Mouse (Mus musculus) kidney, postnatal 4 days (tissue): ENCODE measurements around the gene Robo2.

Source experiments
- DNase-seq, 2 experiments: peaks; one replicate each; pipeline ENCODE4 v3.0.0; 2021; ENCODE audit warnings: mixed read lengths in 2 of 2

The Robo2 gene

DNA sequence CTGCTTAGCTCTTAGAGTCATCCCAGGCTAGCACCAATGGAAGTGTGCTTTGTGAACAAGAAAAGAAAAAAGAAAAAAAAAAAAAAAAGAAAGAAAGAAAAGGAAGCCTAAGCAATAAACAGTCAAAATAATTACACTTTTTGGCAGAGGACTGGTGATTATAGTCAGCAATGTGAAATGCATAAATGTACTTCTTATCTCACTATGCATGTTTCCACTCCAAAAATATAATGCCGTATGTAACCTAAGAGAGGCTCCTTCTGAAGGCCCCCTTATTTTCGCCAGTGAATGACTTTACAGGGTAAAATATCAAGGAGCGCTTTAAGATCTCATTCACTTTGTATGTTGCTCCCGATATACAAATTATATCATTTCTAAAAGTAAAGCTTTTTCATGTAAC is 496.2 kb downstream of the Robo2 start:
- no peak for DNase-seq

DNA sequence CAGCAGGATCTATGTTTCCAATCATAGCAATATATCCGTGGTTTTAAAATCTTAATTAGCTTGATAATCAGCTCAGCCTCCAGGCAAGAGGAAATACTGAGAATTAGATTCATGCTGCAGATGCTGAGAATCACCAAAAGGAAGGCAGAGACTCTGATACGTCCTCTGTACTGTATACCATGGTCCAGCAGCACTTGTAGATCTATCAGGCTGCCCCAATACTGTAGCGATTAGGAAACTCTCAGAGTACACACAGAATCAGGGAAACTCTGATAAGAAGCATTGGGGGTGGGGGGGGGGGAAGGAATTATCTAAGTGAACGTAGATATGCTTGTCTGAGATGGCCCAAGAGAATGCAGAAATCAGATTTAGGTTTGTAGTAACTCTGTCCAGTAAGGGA is 496.7 kb downstream of the Robo2 start:
- no peak for DNase-seq

GRCm38 (mm10) chr16:73908504-73908903 is 503.1 kb downstream of the Robo2 start:
- no peak for DNase-seq

- no peak for DNase-seq
These were observed 514.8 kb downstream of the Robo2 start for GRCm38 (mm10) chr16:73896856-73897255.

- no peak for DNase-seq
These were observed 529.7 kb downstream of the Robo2 start for GRCm38 (mm10) chr16:73881911-73882310.

DNA sequence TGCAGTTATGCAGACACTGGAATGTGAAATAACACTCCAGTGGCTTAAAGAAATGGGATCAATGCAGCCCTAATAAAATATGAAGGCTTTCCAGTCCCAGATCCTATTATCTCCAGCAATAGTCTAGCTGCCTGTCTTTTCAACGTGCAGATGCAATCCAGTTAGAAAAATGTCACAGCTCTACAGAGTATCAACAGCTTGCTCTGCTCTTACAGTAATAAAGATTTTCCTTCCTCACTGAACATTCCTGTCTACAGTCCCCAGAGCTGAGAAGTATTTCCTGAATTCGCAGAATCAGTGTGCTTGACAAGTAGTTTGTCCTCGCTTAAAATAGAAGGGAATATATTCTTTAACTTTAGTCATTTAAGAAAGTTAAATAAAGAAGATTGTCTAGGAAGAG is 533.7 kb downstream of the Robo2 start:
- no peak for DNase-seq

DNA sequence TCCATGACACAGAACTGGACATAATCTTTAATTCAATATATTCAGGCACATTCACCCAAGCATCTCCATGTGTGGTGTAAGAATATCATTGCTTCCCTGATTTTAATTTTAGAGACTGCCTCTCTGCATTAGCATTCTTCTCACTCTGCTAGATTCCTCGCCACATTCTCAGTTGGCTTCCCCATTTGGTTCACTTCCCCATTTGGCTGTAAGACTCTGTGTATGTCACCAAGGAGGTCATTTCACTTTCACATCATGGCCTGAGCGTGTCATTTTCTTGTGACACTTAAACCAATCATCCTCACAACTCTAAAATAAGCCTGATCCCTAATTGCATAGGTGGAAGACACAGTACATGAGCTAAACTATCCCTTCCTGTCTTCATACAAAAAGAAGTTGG is 536.6 kb downstream of the Robo2 start:
- no peak for DNase-seq

- no peak for DNase-seq
These were observed 537.6 kb downstream of the Robo2 start for GRCm38 (mm10) chr16:73873828-73874558.

- DNase-seq, result no peak
These were observed 541.3 kb downstream of the Robo2 start for GRCm38 (mm10) chr16:73870296-73870695.

DNA sequence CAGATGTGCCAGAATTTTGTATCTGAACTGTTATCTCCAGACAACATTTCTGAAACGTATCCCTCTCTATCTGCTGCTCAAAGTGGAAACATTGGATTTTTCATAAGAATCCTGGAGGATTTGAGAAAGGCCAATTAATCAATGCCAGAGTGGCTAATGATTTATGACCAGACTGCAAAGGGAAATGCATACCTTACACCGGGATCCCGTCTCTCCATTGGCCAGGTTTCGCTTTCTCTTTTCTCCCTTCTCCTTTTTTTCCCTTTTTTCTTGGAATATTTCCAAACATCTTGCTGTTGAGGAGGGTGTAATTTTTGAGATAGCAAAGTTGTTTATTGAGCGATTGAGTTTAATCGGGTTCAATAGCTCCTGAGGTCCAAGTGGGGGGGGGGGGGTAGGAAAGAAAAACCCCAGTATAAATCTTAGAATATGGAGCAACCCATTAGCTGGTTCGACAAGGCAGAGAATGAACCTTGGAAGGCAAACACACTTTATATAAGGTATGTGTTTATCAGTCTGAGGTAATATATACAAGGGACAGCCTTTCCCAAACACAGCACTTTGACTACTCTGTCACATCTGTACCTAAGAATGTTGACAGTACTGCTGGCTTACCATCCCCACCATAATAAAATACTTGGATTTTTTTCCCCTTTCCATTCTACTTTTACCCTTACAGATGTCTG is 542.0 kb downstream of the Robo2 start:
- DNase-seq, result no peak

- peak; percentile 8 to 11 for DNase-seq
These were observed 547.0 kb downstream of the Robo2 start for GRCm38 (mm10) chr16:73864625-73865024.

DNA sequence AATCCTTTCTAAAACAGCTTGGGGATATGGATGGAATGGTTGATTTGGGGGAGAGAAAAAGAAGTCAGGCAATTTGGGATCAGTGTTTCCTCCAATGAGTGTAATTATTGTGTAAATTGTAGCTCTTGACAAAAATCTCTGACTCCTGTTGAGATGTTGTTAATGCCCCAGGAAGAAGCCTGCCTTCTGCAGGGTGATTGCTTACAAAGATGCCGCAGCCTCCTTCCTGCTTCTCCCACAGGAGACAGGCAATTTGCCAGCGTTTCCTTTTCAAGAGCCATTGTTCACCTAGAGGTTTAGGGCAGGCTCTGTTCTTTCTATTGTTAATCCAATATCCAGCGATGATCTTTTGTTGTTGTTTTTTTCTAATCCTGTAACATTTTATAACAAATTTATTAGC is 547.9 kb downstream of the Robo2 start:
- peak; percentile 13 to 24 for DNase-seq

DNA sequence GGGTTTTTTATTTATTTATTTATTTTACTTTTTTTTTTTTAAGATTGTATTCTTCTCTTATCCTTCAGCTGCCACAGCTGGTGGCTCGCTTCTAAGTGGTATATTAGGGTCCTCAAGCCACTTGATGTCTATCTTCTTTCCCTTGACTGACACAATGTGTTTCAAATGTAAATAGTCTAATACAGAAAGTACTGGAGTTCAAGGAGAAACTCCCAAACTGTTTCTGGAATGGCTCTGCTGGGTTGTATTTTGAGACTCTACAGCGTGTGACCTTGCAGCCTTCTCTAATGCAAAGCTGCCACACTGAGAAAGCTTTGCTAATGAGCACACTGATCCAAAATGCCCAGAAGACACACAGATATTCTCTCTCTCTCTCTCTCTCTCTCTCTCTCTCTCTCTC is 552.9 kb downstream of the Robo2 start:
- no peak for DNase-seq

DNA sequence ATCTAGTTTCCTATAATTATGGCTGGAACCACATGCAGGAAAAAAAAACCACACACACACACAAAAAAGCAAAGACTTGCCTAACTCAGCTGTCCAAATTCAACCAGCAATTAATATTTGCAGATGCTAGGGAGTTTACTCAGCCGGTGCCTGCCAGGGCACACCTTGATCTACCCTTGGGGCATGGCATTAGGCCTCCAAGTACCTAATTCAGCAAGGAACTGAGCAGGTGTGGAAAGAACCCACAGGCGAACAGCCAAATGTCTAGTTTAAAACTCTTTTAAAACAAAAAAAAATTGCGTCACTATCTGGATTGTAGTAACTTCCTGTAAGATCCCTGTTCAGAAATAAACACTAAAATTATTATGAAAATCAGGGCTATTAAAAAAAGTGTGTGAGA is 555.8 kb downstream of the Robo2 start:
- DNase-seq, result no peak
